Mouse (Mus musculus): ENCODE data around the gene Mrgprb4.

The Mrgprb4 gene

DNA sequence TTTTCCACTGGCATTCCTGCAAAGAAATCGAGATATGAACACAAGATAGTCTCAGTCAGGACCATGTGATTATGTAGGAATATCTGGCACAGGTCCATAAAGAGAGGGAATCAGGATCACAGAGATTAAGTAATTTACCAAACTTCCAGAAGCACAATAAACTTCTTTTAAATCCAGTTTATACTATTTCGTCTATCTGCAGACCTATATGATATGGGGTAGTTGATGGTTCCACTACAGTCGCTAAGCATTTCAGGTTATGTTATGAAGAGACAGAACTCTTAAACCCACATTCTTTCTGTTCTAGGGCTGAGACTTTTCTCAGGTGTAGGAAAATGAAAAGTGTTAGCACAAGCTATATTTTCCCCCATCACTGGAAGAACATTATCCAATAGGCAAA lies at the start of gene Mrgprb4:
Gene Mrgprb4, minus strand, starts transcription at position 101 of the 400 bp plus-strand sequence.
- no peak for DNase-seq

DNA sequence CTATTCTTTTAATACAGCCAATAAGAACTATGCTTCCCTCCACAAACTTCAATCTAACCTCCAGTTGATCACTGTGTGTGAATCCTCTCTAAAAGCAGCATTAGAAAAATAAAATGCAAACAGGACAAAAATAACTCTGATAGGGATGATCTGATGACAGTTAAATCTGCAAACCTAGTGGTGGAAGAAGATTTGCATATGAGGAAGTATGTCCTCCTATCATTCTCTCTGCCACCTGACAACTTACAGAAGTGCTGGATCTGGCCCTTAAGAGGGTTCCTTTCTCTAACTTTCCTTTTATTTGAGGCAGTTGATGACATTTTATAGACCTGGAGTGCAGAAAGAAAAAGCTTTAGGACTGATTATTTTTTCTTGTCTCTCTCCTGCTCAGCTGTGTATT lies 27.0 kb upstream of the Mrgprb4 start:
- no peak for DNase-seq

DNA sequence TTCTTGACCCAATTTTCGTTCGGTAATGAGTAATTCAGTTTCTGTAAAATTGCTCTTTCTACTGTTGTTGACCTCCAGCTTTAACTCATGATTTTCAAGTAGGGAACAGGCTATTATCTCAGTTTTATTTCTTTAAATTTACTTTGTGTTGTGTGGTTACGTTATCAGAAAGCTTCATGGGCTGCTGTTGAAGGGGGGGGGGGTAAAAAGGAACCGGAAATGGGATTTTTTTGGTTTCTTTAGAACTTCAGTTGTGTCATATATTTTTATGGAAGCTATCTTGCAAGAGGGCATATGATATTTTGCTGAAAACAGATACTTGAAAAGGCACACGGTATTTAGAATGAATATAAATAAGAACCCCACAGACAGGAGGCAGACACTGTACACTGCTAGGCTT lies 26.0 kb upstream of the Mrgprb4 start:
- DNase-seq, result no peak

DNA sequence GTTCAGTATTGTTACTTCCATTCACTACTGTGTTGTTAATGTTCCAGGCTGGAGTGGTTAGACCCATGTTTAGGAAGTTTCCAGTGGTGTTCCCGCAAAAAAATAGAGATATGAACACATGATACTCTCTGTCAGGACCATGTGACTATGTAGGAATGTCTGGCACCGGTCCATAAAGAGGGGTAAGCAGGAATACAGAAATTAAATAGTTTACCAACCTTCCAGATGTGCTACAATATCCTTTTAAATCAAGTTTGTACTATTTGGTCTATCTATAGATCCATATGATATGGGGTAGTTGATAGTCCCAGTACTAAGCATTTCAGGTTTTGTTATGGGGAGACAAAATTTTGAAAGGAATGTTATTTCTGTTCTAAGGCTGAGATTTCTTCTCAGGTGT lies 30.2 kb downstream of the Mrgprb4 start, which contains the start of gene Mrgprb5:
Gene Mrgprb5, minus strand, starts transcription at position 101 of the 400 bp plus-strand sequence.
- no peak for DNase-seq

DNA sequence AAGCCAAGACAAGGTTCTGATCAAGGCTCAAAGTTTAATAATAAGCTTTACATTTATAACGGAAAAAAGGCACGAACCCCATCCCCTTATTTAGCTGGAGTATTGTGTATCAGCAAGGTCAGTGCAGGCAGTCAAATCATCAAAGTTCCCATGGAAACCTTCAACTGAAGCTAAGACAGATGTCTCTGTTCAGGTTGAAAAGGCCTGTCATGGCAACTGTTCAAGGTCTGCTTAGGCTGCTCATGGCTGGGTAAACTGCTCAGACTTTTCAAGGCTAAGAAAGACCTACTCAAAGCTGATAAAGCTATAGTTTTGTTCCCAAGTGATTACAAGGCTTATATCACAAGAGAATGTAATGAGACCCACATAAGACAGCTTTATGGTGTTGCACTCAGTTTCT lies 31.6 kb downstream of the Mrgprb4 start:
- DNase-seq, result no peak
